Mouse (Mus musculus): ENCODE data around the gene Kif5a. TPM values are rescaled to one million over a fixed set of nuclear protein-coding genes. Genes with fewer than 3 reads are reported as not detected.
A peak's percentile ranks its signal among the peaks of the same experiment; 100 is the strongest.

Gene Kif5a
- polyA plus RNA-seq, 1 experiment from 2014 or later: 14.9 TPM

DNA sequence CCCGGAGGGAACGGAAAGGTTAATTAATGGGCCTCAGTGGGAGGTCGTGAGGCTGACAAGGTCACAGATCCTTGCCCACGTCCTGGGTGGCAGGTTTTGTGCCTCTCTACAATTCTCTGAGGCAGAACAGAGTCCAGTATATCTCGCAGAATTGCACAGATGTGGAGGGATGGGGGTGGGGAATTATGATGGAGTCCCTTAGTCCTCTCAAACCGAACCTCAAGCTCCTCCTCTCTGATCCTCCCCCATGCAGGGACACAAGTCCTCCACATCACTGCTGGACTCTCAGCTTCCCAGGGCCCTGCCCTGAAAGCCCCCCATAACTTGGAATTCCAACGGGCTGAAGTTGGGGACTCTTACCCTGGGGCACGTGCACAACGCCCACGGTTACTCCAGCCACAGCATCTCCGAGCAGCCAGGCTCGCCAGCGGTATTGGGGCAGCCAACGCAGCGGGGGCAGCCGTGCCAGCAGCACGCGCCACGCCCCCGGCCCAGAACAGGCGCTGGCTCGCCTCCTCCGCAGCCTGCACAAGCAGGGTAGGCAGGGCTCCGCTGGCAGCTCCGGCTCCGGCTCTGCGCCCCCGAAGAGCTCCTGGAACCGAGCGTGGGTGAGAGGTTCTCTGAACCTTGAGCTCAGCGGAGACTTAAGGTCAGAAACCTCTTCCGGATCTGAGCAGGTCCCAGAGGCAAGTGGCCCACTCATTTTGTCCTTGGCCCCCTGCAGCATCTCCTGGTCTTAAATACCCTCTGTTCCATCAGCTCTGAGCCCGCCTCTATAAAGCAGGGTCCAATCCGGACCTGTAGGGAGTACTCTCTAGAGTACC lies 83.1 kb downstream of the Kif5a start, which contains the start of gene Slc26a10:
Gene Slc26a10, minus strand, starts transcription at position 775 of the 824 bp plus-strand sequence.
- H3K27ac ChIP-seq (replicated peaks): no peak within 1 kb of the TSS; the same call in 1 of the 2 replicates

DNA sequence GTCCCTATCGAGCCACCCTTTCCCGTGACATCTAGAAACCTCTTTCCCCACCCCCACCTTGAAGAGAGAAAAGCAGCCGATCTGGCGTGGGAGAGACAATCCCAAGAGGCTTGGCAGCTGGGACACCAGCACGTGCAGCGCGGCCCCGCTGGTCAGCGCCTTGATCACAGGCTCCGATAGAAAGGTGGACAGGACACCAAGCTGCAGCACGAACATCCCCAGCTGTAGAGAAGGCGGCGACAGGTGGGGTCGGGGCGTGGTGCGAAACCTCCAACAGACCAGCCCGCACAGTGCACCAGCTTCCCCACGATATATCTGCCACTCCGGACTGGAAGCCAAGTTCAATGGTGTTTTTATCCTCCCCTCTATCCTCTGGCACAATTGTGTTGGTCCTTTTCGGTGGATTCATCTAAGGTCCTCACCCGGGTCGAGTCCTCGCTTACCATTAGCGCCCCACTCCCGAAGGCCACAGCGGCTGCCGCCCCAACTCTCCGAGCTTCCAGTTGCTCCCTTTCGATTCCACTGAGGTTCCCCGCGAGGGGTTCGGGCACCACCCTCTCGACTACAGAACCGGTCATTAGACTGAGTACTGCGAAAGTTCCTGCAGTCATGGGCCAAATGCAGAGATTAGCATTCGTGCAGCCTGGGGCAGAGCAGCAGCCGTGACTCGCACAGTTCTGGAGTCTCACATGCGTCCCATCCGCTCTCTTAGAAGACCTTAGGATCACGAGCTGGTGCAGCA lies 84.7 kb downstream of the Kif5a start:
- H3K4me3 ChIP-seq: peak overlapping the region; percentile 47
- peaks cover 48% of the 10 kb centered on the region for H3K4me1 ChIP-seq
- peaks cover 84% of the 10 kb centered on the region for H3K27me3 ChIP-seq (ENCODE audit: low read depth, poor library complexity, severe bottlenecking)
- peak; percentile 45 for DNase-seq (ENCODE audit: low spot score)
- no peak overlapping the region for H3K27ac ChIP-seq (replicated peaks)
- WGBS: 4% methylated on average over 41 of the region's 41 CpGs
- H3K9me3 ChIP-seq (replicated peaks): no peaks in the 10 kb centered on the region
- peaks cover 12% of the 10 kb centered on the region for H3K36me3 ChIP-seq

More for the DNA sequence above, 83.1 kb downstream of the Kif5a start, which contains the start of gene Slc26a10:
- H3K4me3 ChIP-seq: peak within 1 kb of the TSS; percentile 45
- H3K9me3 ChIP-seq (replicated peaks): no peaks in the 10 kb centered on the region
- peaks cover 64% of the 10 kb centered on the region for H3K4me1 ChIP-seq
- peaks cover 16% of the 10 kb centered on the region for H3K36me3 ChIP-seq
- DNase-seq (ENCODE audit: low spot score): peak; percentile 30
- H3K27me3 ChIP-seq (ENCODE audit: low read depth, poor library complexity, severe bottlenecking): peaks cover 93% of the 10 kb centered on the region
- 2% methylated on average over 34 of the region's 34 CpGs for WGBS

DNA sequence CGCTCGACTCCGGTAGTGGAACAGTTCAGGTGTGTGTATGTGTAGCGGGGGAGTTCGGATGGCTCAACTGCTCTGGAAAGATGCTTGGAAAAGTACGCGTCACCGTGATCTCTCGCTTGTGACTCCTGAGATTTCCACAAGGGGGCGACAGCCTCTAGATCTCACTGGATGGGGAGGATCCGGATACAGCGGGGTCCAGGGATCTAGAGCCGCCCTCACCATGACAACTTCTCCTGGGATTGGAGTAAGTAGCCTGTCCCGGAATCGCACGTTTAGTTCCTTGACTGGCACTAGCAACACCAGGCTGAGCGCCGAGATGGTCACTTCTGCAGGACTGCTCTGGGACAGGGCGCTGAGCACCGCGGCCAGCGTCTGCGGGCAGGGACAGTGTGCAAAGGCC lies 85.4 kb downstream of the Kif5a start:
- H3K9me3 ChIP-seq (replicated peaks): no peaks in the 10 kb centered on the region
- 1% methylated on average over 23 of the region's 23 CpGs for WGBS
- peaks cover 5% of the 10 kb centered on the region for H3K36me3 ChIP-seq
- peaks cover 43% of the 10 kb centered on the region for H3K4me1 ChIP-seq
- peak; percentile 89 for DNase-seq (ENCODE audit: low spot score)
- peak overlapping the region; percentile 47 for H3K4me3 ChIP-seq
- H3K27ac ChIP-seq (replicated peaks): no peak overlapping the region
- H3K27me3 ChIP-seq (ENCODE audit: low read depth, poor library complexity, severe bottlenecking): peaks cover 83% of the 10 kb centered on the region

DNA sequence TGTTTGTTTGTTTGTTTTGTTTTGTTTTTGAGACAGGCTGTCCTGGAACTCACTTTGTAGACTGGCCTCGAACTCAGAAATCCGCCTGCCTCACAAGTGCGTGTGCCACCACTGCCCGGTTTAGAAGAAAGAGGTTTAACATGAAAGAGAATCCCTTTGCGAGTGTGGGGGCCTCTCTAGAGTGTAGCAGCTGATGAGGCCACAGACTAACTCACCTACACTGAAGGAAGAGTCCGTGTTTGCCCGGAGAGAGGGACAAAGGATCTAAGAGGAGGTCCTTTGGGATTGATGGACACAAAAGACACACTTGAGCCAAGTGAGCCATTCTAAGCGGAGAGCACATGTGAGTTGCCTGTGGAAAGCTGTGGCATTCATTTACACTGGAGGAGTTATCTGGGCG lies 85.9 kb downstream of the Kif5a start:
- no peaks in the 10 kb centered on the region; the same call in 1 of the 2 replicates for H3K36me3 ChIP-seq
- no peaks in the 10 kb centered on the region for H3K9me3 ChIP-seq (replicated peaks)
- H3K27ac ChIP-seq (replicated peaks): no peak overlapping the region
- peak overlapping the region; percentile 47 for H3K4me3 ChIP-seq
- H3K4me1 ChIP-seq: peaks cover 43% of the 10 kb centered on the region
- WGBS: 23% methylated on average over 9 of the region's 9 CpGs
- peaks cover 79% of the 10 kb centered on the region for H3K27me3 ChIP-seq (ENCODE audit: low read depth, poor library complexity, severe bottlenecking)
- no peak for DNase-seq (ENCODE audit: low spot score)

DNA sequence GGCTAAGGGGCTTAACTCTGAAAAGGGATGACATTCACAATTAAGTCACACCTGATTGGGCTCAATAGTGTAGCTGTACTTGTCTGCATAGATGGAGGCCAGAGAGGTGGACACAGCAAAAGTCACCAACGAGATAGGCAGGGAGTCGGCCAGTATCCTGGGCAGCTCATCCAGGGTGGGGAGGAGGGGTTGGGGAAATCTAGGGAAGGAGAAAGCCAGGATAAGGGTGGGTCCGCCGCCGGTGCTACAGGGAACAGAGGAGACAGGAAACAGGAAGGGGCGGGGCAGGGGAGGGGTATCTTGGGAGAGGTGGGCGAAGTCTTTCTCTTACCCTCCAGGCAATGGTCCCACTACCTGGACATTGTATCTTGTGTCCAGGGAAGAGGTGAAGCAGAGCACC lies 86.4 kb downstream of the Kif5a start:
- Histone ChIP-seq H3K9me3 (replicated peaks) (no peaks in the 10 kb centered on the region), H3K36me3 (no peaks in the 10 kb centered on the region), H3K4me1 (peaks cover 43% of the 10 kb centered on the region), H3K27me3 (ENCODE audit: low read depth, poor library complexity, severe bottlenecking) (peaks cover 79% of the 10 kb centered on the region), H3K27ac (replicated peaks) (no peak overlapping the region), H3K4me3 (peak overlapping the region; percentile 22; the same call in 1 of the 2 replicates)
- DNase-seq (ENCODE audit: low spot score): no peak
- 6% methylated on average over 7 of the region's 7 CpGs for WGBS

DNA sequence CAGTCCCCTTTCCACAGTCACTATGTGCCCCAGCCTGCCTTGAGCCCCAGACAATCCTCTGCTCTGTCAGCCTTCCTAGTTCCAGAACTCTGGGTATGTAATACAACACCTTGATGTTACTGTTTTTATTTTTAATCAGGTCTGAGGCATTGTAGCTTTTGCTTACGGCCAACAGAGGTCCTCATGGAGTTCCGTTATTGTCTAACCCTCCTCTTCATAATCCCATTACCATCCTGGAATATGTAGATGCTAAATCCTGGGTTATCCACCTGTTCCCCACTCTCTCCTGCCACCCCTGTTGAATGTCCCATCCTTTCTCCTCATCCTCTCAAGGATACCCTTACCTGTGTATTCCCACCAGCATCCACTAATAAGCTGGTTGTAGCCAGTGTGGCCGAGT lies 86.9 kb downstream of the Kif5a start:
- H3K4me3 ChIP-seq: no peak overlapping the region

More for the DNA sequence above, 86.9 kb downstream of the Kif5a start:
- Histone ChIP-seq H3K36me3 (no peaks in the 10 kb centered on the region), H3K27me3 (ENCODE audit: low read depth, poor library complexity, severe bottlenecking) (peaks cover 79% of the 10 kb centered on the region), H3K27ac (replicated peaks) (no peak overlapping the region), H3K9me3 (replicated peaks) (no peaks in the 10 kb centered on the region), H3K4me1 (peaks cover 47% of the 10 kb centered on the region)
- WGBS: 35% methylated on average over 3 of the region's 3 CpGs
- no peak for DNase-seq (ENCODE audit: low spot score)

Other genes with a start within 250 kb of the Kif5a start
- gene Tsfm, start 232.5 kb downstream of the Kif5a start, polyA plus RNA-seq (2016; fragmentation: Nextera tagmentation; extraction: Ambion mirVana): 101 and 107 TPM in 2 replicates
- 54.3 and 56.7 TPM in 2 replicates for gene Mettl1, start 221.9 kb downstream of the Kif5a start, polyA plus RNA-seq (2016; fragmentation: Nextera tagmentation; extraction: Ambion mirVana)
- gene Eef1akmt3, start 221.8 kb downstream of the Kif5a start, polyA plus RNA-seq (2016; fragmentation: Nextera tagmentation; extraction: Ambion mirVana): 0.19 and 0.26 TPM in 2 replicates
- 0.07 and 0.22 TPM in 2 replicates for gene Cyp27b1, start 215.1 kb downstream of the Kif5a start, polyA plus RNA-seq (2016; fragmentation: Nextera tagmentation; extraction: Ambion mirVana)
- gene March9, start 203.2 kb downstream of the Kif5a start, polyA plus RNA-seq (2016; fragmentation: Nextera tagmentation; extraction: Ambion mirVana): 1.3 and 1.7 TPM in 2 replicates
- gene Cdk4, start 199.8 kb downstream of the Kif5a start, polyA plus RNA-seq (2016; fragmentation: Nextera tagmentation; extraction: Ambion mirVana): 2,811 and 2,916 TPM in 2 replicates
- 197 and 208 TPM in 2 replicates for gene Tspan31, start 193.1 kb downstream of the Kif5a start, polyA plus RNA-seq (2016; fragmentation: Nextera tagmentation; extraction: Ambion mirVana)
- gene Agap2, start 188.1 kb downstream of the Kif5a start, polyA plus RNA-seq (2016; fragmentation: Nextera tagmentation; extraction: Ambion mirVana): 0.10 and 0.19 TPM in 2 replicates
- 62.3 and 83.0 TPM in 2 replicates for gene Os9, start 142.2 kb downstream of the Kif5a start, polyA plus RNA-seq (2016; fragmentation: Nextera tagmentation; extraction: Ambion mirVana)
- 4.9 and 6.1 TPM in 2 replicates for gene B4galnt1, start 98.1 kb downstream of the Kif5a start, polyA plus RNA-seq (2016; fragmentation: Nextera tagmentation; extraction: Ambion mirVana)
- 0.87 and 1.4 TPM in 2 replicates for gene Slc26a10, start 82.7 kb downstream of the Kif5a start, polyA plus RNA-seq (2016; fragmentation: Nextera tagmentation; extraction: Ambion mirVana)
- gene Arhgef25, start 73.3 kb downstream of the Kif5a start, polyA plus RNA-seq (2016; fragmentation: Nextera tagmentation; extraction: Ambion mirVana): 24.8 and 28.7 TPM in 2 replicates
- gene Dtx3, start 67.6 kb downstream of the Kif5a start, polyA plus RNA-seq (2016; fragmentation: Nextera tagmentation; extraction: Ambion mirVana): 119 and 142 TPM in 2 replicates
- 16.5 and 18.1 TPM in 2 replicates for gene Pip4k2c, start 51.8 kb downstream of the Kif5a start, polyA plus RNA-seq (2016; fragmentation: Nextera tagmentation; extraction: Ambion mirVana)
- gene Dctn2, start 3.0 kb upstream of the Kif5a start, polyA plus RNA-seq (2016; fragmentation: Nextera tagmentation; extraction: Ambion mirVana): 212 and 239 TPM in 2 replicates
- gene Mbd6, start 25.7 kb upstream of the Kif5a start, polyA plus RNA-seq (2016; fragmentation: Nextera tagmentation; extraction: Ambion mirVana): 11.9 and 13.0 TPM in 2 replicates
- gene Mars, start 48.4 kb upstream of the Kif5a start, polyA plus RNA-seq (2016; fragmentation: Nextera tagmentation; extraction: Ambion mirVana): 180 and 187 TPM in 2 replicates
- gene Arhgap9, start 58.6 kb upstream of the Kif5a start, polyA plus RNA-seq (2016; fragmentation: Nextera tagmentation; extraction: Ambion mirVana): 1.1 and 1.3 TPM in 2 replicates
- 7.8 and 11.0 TPM in 2 replicates for gene Gli1, start 78.6 kb upstream of the Kif5a start, polyA plus RNA-seq (2016; fragmentation: Nextera tagmentation; extraction: Ambion mirVana)
- gene Inhbe, start 91.1 kb upstream of the Kif5a start, polyA plus RNA-seq (2016; fragmentation: Nextera tagmentation; extraction: Ambion mirVana): 0.02 TPM in 1 of 2 replicates, not detected in the other
- not detected in 2 replicates for gene Inhbc, start 107.1 kb upstream of the Kif5a start, polyA plus RNA-seq (2016; fragmentation: Nextera tagmentation; extraction: Ambion mirVana)
- gene R3hdm2, start 117.0 kb upstream of the Kif5a start, polyA plus RNA-seq (2016; fragmentation: Nextera tagmentation; extraction: Ambion mirVana): 29.6 and 34.5 TPM in 2 replicates
- gene Stac3, start 238.3 kb upstream of the Kif5a start, polyA plus RNA-seq (2016; fragmentation: Nextera tagmentation; extraction: Ambion mirVana): 0.52 and 0.62 TPM in 2 replicates